Mouse (Mus musculus) heart, adult 2 months (tissue): ENCODE measurements around the gene Sec22a.

ENCODE experiments used
- CTCF ChIP-seq: fragments of 200-600 bp; IDR thresholded peaks from 2 replicates; pipeline ENCODE4 v1.8.1; 2022; ENCODE audit warnings: antibody characterized with exemption, mild to moderate bottlenecking, moderate library complexity
- POLR2A ChIP-seq: fragments of 200-500 bp; IDR thresholded peaks from 2 replicates; pipeline ENCODE4 v1.6.1; 2011; ENCODE audit warnings: mild to moderate bottlenecking, low read depth, low read length, control low read depth; ENCODE audit not compliant: insufficient read depth

DNA sequence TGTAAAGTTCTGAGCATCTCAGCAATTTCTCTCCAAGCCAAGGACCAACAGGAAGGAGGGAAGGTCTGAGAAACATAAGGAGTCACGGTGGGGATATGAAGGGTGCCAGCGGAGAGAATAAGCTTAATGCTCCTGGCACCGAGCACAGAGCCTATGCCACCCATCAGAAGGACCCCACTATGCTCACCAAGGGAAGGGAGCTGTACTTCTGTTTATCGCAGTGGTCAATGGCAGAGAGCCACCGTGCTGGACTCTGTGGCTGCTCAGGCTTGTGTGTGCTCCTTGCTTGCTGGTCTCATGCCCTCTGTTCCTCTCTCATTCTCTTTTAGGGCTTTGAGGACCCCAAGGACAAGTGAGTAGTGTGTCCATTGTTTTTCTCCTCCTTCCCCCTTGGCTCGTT lies 85.6 kb downstream of the Sec22a start:
- no peak for TF ChIP-seq CTCF
- TF ChIP-seq POLR2A, result no peak
